Mouse (Mus musculus) G1E-ER4 (cell line): ENCODE measurements at regions not wholly inside any gene's neighbourhood (a gene's known extent, or its start where the extent isn't known, plus 50 kb on each side); places are given as distances from the start of the nearest gene placed in this dataset.

Experiments
- GATA1 ChIP-seq: IDR thresholded peaks from one replicate; pipeline ENCODE4 v1.8.0; 2012; ENCODE audit warnings: low read length, inconsistent platforms

GRCm38 (mm10) chr10:21446641-21447040, 69.5 kb downstream of the Aldh8a1 start:
- no peak for TF ChIP-seq GATA1

DNA sequence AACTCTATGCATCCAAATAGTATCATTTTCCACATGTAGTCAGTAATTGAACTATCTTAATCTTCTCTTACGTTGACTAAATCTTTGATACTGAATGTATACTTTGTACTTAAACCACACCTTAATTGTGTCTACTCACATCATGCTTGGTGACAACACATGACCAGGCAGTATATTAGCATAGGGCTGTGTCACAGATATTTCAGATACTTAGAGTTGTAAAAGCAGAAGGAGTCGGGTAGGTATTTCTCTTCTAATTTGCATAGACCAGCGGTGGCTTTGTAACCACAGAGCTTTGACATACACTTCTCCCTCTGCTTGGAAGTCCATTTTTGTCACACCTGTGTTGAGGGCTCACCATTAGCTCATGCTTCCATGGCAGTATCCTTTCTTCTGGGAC, 71.0 kb downstream of the Aldh8a1 start:
- TF ChIP-seq GATA1 = no peak

DNA sequence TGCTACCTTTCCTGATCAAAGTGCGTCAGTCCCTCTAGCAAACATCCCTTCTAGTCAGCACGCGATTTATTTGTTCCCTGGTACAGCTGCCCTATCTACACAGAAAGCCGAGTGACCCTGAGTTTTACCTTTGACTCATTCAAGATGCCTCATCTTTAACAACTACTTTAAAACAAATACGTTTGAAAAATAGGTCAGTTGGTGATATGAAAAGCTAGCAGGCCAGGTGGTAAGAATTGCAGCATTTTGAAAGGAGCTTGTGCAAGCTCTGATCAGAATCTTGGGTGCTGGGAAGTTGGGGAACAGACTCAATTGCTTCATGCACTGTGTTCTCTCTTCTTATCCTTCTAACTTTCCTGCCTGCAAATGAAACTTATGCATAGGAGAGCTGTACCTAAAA, 71.9 kb downstream of the Aldh8a1 start:
- TF ChIP-seq GATA1 = no peak

- TF ChIP-seq GATA1 = no peak
Measured at GRCm38 (mm10) chr10:21452611-21453010, 75.5 kb downstream of the Aldh8a1 start.

DNA sequence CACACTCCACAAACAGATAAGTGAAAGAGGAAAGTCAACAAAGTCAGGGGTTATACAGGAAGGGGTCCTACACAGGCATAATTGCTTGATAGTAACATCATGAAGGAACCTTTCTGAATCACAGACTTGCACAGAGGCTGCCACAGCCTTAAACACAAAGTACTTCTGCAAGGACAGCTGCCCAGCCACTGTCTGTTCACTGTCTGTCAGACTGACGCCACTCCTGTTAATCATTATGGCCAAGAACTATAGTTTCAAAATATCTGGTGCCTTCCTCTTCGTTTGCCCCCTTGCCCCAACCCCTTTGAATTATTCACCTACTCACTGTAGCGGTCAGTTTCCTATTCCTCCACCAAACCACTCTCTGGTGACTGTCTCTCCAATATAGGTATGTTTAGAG, 76.4 kb downstream of the Aldh8a1 start:
- TF ChIP-seq GATA1 = no peak

DNA sequence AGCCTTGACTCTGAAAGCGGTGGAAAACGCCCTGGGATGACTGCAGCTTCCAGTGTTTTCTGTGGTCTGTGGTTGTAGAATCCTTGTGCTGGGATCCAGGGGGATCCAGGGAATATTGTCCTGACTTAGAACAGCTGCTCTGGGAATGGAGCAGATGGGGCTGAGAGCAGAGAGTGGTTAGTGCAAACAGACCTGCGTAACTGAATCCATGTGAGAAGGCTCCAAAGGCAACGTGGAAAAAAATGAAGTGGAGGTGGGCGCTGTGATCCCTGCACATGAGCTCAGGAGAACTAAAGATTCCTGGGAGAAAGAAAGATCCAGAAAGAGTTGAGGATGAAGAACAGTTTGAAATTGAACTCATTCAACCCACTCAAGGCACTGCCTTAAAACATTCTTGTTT, 77.1 kb downstream of the Aldh8a1 start:
- TF ChIP-seq GATA1 = no peak

DNA sequence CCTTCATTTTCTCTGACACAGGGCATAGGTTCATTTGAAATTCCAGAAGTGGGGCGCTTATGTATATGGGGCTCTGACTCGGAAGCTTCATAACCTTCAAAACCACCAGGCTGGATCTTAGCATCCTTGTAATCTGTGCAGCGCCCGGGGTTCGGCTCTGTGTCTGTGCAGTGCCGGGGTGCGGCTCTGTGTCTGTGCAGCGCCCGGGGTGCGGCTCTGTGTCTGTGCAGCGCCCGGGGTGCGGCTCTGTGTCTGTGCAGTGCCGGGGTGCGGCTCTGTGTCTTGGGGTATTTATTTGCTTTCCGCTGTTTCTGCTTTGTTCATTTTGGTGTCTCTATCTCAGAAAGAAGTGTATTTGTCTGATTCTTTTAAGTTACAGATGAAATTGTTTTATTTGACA, 77.7 kb downstream of the Aldh8a1 start:
- no peak for TF ChIP-seq GATA1

DNA sequence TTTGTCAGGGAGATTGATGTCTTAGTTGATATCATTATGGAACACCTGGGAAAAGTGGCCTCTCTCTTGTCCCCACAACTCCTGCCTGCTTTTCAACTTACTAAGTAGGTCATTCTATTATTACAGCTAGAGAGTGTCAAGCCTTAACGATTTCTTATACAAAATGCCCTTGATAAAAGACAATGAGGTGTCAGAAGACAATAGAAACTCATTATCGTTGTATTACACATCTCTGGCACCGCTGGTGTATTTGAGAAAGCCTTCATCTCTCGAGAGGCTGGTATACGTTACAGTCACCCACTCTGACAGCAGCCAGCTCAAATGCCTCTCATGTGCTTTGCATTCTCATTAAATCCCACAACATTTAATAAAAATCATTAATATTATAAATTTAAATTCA, 78.8 kb downstream of the Aldh8a1 start:
- no peak for TF ChIP-seq GATA1

DNA sequence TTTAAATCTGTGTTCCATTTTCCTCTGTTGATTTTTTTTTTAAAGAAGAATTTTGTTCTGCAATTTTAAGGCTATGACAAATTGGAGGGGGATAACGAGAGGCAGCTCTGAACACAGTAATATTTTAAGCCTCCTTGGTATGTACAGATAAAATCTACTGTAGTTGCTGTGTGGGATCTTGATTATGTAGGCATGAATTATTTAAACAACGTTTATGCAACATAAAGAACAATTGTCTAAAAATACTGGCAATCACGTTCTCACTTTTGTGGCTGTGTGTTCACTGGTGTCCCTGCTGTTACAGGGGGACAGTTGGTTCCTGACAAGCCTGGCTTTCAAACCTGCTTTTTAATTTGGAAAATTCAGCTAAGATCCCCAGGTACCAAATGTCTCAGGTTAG, 79.3 kb downstream of the Aldh8a1 start:
- TF ChIP-seq GATA1 = no peak

DNA sequence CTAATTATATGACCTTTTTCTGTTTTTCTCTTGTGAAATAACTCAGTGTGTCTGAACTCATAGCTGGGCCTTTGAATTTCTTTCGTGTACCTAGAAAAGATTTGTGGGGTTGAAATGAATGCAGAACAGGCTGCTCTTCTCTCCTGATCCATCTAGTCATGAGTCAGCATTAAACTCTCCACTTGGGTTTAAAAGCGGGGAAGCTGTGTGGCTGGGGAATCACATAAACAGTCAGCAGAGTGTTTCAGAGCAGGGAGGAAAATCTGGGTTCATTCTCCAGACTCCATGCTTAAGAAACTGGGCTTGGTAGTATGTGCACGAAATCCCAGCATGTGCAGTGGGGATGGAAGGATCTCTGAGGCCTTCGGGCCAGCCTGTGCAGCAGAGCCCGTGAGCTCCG, 79.9 kb downstream of the Aldh8a1 start:
- no peak for TF ChIP-seq GATA1

- no peak for TF ChIP-seq GATA1
Measured at GRCm38 (mm10) chr10:21458608-21459007, 81.5 kb downstream of the Aldh8a1 start.

- no peak for TF ChIP-seq GATA1
Measured at GRCm38 (mm10) chr10:21460062-21460461, 83.0 kb downstream of the Aldh8a1 start.

GRCm38 (mm10) chr10:21462915-21463314, 85.8 kb downstream of the Aldh8a1 start:
- TF ChIP-seq GATA1 = no peak

DNA sequence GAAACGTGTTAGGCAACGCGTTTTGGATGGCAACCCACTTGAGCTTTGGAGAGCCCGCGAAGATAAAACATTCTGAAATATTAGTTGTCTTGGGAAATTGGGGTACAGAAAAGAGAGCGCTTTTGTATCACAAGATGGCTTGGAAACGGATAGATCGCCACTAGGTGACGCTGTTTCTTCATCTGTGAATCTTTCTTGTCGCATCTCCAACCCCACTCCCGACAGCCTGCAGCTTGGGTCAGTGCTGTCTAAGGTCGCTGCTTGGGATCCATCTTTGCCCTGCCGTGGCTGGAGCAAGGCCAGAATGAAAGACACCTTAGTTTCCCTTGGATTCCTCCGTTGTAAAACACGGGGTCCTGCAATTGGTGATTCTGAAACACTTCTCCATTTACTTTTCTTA, 88.3 kb downstream of the Aldh8a1 start:
- no peak for TF ChIP-seq GATA1

DNA sequence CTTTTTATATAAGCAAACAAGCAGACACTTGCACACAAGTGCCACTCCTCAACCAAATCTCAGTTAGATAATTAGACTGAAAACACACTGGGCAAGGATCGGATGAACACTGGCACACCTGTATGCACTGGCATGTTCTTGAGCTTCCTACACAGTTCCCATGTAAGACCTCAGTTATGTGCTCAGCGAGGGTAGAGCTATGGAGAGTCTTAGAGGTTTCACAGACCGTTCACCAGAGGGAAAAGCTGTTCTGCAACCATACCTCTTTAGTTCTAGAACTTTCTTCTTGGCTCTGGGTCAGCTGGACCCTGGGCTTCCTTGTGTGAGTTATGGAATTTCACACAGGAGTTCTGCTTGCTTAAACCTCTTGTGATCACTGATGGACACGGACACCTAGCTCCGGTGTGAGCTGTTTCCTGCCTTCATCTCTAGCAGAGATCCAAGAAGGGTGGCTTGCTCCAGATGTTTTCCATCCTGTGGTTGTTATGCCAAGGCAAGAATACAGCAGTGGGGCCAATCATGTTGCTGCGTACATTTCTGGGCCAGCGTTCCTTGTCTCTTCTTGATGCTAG, 88.8 kb downstream of the Aldh8a1 start:
- TF ChIP-seq GATA1 = no peak

GRCm38 (mm10) chr10:21467425-21468085, 90.5 kb downstream of the Aldh8a1 start:
- no peak for TF ChIP-seq GATA1

- TF ChIP-seq GATA1 = no peak
Measured at GRCm38 (mm10) chr10:21468421-21468820, 91.3 kb downstream of the Aldh8a1 start.

DNA sequence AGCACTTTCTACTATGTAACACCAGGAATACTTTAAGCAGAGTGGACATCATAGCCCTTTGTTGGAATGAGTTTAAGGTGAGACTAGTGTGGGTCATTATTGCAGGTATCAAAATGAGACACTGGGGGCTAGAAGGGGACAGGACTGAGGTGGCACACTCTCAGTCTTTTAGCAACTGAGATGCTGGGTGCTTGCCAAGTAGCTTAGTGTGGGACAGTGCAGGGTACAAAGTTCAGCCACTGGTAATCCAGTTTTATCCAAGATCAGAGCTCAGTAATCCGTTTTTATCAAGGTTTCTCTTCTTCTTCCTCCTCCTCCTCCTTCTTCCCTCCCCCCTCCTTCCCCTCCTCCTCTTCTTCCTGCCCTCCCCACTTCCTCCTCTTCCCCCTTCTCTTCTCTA, 92.9 kb downstream of the Aldh8a1 start:
- no peak for TF ChIP-seq GATA1
